Mouse (Mus musculus) right cerebral cortex, postnatal 14 days (tissue): ENCODE measurements at regions not wholly inside any gene's neighbourhood (a gene's known extent, or its start where the extent isn't known, plus 50 kb on each side); places are given as distances from the start of the nearest gene placed in this dataset.

Experiments
- DNase-seq: peaks from one replicate; pipeline ENCODE4 v3.0.0; 2022

DNA sequence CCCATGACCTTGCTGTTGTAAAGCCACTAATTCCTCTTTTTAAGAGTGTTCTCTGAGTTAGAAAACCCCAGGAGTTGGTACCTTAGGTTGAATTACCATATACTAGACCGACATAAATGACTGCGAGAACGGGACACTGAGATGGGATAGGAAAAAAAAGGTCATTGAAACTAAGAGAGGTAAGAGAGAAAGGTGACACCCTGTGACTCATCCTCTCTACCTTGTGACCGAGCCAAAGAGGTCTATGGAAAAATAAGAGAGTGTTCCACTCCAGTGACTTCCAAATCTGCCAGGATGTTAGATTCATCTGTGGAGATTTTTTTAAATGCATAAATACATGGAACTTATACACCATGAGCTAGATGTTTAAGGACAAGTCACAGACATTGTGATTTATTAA, 115.3 kb upstream of the Trib2 start:
- DNase-seq, result no peak

DNA sequence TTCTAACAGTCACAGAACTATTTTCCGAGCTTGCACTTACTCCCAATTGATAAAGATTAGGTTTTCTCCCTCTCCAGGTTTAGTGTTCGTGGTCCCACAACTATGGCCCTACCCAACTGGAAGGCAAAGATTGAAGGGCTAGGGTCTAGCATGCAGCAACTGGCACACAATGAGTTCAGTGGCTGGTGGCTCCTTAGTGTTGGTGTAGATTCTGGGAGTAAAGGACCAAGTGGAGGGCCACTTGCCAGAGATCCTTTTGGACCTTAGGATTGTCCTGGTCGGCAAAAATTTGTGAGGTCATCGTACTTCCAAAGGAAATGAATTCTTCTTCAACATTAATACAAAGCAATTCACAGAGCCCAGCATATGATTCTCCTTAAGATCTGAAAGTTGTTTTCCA, 114.8 kb upstream of the Trib2 start:
- no peak for DNase-seq

DNA sequence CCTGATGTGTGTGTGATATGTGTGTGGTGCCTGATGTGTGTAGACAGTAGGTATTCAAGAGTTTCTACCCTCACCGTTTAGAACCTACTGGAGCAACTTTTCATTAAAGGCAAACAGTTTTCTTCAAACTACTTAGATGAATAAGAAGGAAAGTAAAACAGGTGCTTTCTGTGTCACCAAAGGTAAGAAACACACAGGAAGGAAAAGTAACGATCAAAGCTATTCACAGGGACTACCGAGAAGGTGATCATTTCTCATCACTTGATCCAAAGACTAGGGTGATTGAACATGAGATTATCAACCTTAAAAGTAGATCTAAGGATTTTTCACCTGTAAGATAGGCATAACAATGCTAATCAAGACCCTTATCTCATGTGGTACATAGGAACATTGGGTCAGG, 113.4 kb upstream of the Trib2 start:
- no peak for DNase-seq

DNA sequence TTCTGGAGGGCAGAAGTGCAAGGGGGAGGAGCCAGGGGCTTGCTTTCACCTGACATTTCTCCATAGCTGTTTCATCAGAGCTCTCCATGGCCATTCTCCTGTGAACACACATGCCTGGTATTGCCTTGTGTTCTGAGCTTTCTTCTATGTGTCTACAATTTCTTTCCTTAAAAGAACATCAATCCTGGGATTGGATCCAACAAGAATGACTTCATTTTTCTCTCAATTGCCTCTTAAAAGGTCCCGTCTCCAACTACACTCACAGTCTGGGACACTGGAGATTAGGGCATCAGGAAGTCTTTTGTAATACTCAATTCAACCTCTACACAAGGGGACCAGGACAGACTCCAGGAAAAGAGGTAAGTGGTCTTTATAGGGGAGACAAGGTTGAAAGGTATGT, 112.8 kb upstream of the Trib2 start:
- no peak for DNase-seq

DNA sequence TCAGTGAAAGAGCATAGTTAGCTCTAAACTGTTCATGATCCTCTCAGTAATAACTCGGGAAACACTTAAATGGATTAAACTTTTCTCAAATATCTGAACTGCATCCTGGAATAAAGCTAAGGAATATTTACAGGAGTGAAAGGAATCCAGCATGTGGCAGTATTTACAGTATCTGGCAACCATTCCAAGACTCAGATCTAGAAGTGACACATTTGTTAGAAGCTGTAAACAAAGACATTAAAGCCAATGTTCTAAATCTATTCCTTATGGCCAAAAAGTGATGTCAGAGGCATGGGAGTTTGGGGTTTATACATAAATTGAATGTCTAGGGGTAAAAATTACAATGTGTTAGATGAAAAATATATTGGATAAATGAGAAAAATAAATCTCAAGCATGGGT, 101.6 kb upstream of the Trib2 start:
- no peak for DNase-seq

DNA sequence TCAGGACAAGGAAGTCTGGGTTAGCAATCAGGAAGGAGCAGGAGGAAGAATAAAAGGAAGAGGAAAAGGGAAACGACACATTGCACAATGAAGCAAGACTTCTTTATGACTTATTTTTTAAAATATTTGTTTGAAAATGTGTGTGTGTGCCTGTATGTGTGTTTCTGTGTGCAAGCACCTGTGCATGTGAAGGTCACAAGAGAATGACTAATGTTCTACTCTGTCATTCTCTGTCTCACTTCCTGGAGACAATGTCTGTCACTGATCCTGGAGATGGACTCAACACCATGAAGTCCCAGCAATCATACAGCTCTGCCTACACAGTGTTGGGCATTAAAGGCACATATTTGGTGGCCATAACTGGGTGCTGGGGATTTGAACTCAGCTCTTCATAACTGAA, 96.2 kb upstream of the Trib2 start:
- DNase-seq, result no peak

DNA sequence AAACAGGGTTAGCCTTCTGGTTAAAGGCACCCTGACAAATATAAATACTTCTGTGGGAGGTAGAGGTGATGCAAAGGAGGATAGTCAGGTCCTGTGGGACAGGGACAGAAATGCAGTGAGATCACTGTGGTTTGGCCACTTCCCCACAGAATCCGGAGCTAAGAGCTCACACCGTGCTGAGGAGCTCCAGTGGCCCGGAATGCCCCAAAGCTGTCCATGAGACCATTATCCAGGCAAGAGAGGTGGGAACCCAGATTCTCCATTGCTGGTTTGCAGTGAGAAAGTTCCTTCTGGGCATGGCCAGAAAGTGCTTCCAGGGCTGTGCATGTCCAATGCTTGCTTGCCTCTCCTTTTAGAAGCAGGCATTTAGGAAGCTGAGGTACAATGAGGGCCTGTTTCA, 95.8 kb upstream of the Trib2 start:
- no peak for DNase-seq

DNA sequence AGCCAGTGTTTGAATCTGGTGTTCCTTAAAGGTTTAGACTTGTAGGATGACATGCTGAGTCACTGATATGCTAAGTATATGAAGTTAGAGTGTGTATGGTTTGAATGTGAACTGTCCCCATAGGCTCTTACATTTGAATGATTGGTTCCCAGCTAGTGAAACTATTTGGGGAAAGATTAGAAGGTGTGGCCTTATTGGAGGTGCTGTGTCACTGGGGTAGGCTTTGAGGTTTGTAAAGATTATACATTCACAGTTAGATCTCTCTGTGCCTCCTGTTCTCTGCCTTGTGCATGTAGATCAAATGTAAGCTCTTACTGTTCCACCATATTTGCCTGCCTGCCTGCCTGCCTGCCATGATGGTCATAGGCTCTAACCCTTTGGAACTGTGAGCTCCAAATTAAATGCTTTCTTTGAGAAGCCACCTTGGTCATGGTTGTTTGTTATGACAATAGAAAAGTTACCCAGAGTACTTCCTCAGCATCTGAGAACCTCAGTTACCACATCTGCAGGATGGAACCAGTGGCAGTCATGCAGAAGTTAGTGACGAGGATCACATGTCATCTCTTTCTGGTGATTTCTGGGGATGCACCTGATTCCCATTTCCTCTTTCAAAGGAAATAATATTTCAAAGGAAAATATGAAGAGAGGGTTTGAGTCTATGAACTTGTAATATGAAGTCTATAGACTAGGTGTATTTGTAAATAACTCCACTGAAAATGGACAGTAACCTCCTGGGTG, 94.7 kb upstream of the Trib2 start:
- no peak for DNase-seq

DNA sequence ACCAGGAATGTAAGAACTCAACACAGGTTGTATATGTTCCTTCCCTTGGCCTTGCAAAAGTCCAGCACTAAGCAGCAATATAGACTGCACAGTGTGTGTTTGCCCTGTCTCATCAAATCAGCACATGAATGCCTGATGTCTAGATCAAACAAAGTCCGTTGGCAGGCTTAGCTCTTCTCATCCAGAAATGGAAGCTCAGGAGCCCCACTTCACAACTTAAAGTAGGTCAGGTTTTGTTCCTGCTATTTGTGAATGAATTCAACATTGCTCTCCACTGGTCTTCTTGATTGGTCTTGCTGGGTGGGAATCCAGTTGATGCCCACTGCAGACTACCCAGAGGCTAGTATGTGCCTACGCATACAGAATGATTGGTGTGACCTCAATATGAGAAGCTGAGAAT, 80.8 kb upstream of the Trib2 start:
- DNase-seq, result no peak

DNA sequence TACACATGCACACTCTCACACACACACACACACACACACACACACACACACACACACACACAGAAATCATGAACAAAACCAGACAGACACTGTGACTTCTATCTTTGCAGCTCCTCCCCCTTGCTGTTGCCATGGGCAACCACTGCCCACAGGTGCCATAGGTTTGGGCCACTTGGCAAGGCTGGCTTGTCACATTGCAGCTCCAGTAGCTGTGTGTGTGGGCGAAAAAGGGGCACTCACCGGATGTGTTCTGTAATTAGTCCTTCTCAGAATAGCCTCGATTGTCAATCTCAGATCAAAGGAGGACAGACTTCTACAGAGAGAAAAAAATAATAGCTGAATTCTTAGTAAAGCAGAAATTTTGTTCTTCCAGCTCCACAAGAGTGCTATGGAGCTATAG, 79.8 kb upstream of the Trib2 start:
- DNase-seq, result peak; percentile 36

DNA sequence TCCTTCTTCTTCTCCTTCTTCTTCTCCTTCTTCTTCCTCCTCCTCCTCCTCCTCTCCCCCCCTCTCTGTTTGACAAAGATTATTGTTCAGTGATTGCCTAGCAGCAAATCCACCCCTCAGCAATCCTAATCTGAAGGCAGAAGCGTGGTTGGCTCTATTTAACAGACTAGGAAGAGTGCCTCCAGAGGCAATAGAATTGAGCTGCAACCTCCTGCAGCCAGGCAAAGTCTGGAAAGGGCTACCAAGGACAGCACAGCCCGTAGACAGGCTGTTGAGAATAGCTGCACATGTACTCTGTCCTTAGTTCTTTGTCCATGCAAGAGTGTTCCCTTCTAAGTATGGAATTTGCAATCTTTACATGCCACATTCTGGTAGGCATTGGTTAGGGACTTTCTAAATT, 78.5 kb upstream of the Trib2 start:
- DNase-seq, result no peak

DNA sequence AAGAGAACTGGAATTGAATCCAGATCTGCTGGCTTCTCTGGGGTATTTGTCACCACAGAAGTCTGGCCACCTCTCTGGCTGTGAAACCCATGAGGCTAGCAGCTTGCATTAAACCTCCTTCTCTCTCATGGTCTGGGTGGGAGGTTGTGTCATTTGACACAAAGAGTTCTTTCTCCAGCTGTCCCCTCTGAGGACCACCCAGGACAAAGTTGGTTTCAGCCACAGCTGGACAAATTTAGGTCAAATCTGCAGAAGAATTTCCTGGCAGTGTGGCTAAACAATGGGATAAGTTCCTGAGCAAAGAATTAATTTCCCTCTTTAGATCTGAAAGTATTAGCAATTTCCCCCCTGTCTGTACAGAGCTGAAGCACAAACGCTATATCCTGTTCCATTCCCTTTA, 73.9 kb upstream of the Trib2 start:
- no peak for DNase-seq

DNA sequence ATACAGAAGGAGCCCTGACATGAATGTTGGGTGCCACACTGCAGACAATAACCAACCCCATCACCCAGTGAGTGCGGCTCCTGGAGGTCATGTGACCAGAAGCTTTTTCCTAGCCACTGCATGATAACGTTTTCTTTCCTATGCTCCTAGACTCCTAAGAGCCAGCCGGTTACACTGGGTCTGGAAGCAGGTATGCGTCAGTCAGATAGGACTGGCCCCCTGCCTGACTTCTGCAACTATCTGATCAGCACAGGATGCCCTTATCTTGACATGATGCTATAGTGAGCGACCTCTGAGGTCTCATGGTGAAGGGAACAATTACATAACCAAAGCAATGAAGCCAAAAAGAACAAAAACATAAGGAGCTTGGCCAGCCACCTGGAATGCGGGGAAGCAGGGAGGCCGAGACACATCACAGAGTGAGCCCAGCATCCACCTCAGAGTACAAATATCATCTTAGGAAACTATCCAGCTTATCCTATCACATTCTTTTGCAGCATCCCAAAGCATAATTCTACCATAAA, 63.2 kb upstream of the Trib2 start:
- DNase-seq, result no peak
